Mouse (Mus musculus) B cell, adult 2 months (primary cell): ENCODE measurements around the gene Psen2.

Experiments
- DNase-seq, 2 experiments: peaks; one replicate each; pipeline ENCODE4 v3.0.0; 2022

Psen2 gene

GRCm38 (mm10) chr1:180274725-180275308, 11.6 kb upstream of the Psen2 start:
- no peak for DNase-seq

DNA sequence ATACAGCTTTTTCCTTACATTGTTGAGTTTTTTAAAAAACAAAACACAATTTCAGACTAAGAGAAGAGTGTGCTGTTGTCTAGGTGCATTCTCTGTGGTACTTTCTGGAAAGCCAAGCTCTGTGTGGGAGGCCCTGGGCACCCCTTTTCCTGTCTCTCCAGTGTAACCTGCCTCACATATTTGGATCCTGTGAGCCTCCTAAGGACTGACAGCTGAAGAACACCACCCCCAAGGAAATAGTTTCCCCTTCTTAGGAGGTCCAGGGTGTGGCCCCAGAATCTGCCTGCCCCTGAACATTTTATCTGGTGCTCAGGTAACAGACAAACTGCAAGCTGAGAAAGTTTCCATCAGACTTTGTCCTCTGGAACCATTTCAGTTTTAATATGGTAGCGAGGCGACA, 5.8 kb upstream of the Psen2 start:
- no peak for DNase-seq

- peak; percentile 92 for DNase-seq
Measured at GRCm38 (mm10) chr1:180268249-180269031, 5.2 kb upstream of the Psen2 start.

- no peak for DNase-seq
Measured at GRCm38 (mm10) chr1:180267151-180267550, 3.9 kb upstream of the Psen2 start.

DNA sequence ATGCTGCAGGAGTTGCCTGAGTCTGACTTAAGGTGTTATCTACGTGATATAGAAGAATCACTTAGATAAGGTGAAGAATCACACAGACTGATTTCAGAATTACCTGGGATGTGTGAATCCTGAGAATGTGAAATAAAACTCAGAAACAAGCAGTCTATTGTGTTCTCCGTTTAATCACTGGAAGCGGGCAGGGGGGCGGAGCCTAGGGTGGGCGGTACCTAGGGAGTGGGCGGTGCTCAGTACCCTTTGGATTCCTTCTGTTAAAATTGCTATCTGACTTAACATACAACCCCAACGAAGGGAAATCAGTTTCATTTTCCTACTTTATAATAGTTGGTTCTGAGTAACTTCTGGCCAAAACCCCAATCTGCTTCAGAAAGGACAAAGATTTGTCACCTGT, 2.2 kb upstream of the Psen2 start:
- DNase-seq = peak; percentile 74 to 79

GRCm38 (mm10) chr1:180264851-180265250, 1.6 kb upstream of the Psen2 start:
- no peak for DNase-seq

DNA sequence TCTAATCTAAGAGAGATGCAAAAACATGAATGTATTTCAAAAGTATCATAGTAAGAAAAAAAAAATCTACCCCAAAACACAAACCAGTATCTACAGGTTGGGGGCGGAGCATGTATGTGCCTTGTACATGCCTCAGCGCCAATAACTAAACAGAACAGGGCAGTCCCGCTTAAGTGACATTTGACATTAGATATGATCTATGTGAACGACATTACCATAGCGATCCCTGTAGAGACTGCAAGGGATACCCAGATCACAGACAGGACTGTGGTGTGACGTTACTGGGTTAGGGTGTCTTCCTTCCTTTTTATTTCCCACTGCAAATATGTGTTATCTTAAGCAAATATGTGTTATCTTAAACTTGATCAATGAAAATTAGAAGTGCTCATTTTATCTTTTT, 1.2 kb upstream of the Psen2 start:
- no peak for DNase-seq

GRCm38 (mm10) chr1:180261857-180262570, 1.2 kb downstream of the Psen2 start:
- DNase-seq = no peak

DNA sequence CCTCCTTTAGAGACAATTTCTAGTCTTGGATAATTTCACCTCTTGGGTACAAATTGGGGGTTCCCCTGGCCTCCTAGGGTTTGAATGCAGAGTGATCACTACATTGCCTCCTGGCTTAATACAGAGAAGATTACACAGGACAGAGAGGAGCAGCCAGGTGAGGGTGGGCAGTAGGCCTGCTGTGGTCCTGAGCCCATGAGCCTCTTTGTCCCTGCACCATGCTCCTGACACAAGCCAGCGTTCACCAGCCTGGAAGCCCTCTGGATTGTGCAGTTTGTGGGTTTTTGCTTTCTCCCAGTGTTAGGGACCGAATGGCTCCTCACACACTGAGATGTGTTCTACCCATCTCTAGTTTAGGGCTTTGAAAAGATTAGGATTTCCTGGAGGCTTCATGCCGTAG, 1.8 kb downstream of the Psen2 start:
- no peak for DNase-seq

DNA sequence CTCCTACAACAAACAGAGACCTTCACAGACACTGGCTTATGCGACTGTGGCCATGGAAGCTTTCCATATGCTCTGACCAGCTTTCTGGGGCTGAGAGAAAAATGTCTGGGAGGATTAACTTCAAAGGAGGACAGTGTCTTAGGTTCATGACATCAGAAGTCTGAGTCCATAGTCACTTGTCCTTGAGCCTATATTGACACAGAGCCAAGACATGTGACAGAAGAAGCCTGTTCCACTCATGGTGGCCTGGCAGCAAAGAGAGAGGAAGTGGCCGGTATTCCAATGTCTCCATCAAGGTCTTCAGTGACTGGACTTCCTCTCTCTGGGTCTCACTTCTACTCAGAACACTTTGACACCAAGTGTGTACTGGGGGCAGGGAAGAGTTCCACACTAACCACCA, 2.4 kb downstream of the Psen2 start:
- no peak for DNase-seq

- DNase-seq = no peak
Measured at GRCm38 (mm10) chr1:180259753-180260152, 3.5 kb downstream of the Psen2 start.

GRCm38 (mm10) chr1:180257446-180257845, 5.8 kb downstream of the Psen2 start:
- DNase-seq = no peak

DNA sequence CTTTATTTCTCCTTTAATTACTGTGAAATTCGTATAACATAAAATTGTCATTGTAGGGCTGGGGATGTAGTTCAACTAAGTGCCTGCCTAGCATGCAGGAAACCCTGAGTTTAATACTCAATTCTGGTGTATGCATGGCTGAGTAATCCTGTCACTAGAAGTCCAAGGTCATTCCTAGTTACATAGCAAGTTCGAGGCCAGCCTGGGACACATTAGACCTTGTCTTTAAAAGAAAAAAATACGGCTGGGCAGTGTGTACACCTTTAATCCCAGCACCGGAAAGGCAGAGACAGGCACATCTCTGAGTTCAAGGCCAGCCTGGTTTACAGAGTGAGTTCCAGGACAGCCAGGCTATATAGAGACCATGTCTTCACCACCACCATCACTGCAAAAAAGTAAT, 6.4 kb downstream of the Psen2 start:
- DNase-seq = no peak

GRCm38 (mm10) chr1:180256138-180256674, 7.0 kb downstream of the Psen2 start:
- DNase-seq = peak; percentile 100

DNA sequence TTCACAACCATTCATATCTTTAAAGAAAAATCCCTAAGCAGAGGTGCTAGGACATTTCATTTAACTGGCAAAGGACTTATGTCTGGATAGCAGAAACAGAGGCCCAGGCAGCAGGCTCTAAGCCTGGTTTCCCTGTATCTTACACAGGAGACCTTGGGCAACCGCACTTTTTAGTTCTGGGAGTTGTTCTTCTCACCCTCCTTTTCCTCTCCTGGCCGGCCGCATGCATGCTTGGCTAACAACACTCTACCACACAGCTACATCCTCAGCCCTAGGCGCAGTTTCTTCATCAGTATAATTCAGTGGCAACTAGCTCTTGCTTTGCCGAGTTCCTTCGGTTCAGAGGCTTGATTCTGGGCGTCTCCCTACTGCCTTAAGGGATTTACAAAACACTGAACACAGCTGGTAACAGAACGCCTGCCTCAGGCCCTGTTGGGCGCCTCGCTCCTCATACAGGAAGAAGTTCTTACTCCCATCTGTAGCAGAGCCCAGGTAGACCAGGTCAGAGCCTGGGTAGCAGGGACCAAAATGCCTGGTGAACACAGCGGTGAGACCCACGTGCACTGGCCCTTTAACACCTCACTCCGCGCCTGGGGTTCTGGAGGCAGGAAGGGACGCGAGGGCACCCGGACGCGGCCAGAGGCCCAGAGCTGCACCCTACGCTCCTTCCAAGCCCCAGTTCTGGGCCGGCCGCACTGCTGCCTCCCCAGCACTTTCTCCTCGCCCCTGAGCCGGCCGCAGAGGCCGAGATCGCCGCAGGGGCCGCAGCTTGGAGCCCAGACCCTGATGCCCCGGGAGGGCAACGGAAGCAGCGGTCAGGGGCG, 7.7 kb downstream of the Psen2 start:
- peak in 1 of 2 experiments; percentile 56 for DNase-seq

- DNase-seq = no peak
Measured at GRCm38 (mm10) chr1:180254316-180254715, 8.9 kb downstream of the Psen2 start.

- no peak for DNase-seq
Measured at GRCm38 (mm10) chr1:180252656-180253190, 10.5 kb downstream of the Psen2 start.

DNA sequence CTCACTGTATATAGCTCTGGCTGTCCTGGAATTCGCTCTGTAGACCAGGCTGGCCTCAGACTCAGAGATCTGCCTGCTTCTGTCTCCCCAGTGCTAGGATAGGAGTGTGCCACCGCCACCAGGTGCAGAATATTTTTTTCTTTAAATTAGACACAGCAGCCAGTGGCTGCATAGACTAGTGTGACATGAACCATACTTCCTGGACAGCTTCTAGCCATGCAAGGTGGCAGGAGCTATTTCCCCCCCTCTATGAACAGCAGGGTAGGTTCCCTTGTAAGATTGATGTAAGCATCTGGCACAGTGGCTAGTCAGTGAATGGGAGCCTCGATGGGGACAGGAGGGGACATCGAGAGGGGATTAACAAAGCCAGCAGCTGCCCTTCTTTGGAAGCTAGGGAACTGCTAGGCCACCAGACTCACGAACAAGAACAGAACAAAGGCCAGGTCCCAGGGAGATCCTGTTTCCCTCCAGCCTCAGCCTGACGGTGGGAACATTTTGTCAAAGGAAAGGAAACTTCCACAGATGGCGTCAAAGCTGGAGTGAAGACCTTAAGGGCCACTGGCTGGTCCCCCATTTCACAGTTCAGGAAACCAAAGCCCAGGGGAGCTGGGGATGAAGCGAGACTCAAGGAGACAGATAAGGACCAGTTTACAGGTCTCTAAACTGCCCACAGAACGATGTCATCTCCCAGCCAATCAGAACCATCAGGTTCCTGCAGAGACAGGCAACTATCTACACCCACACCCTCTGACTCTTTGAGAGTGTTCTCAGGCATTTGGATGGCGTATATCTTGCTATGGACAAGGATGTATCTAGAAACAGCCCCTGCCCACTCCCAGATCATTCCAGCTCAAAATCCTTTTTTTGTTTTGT, 11.8 kb downstream of the Psen2 start:
- DNase-seq = peak; percentile 61 to 65

- no peak for DNase-seq
Measured at GRCm38 (mm10) chr1:180250441-180250830, 12.8 kb downstream of the Psen2 start.

GRCm38 (mm10) chr1:180249666-180250440, 13.4 kb downstream of the Psen2 start:
- peak; percentile 59 to 66 for DNase-seq
